Mouse (Mus musculus) c-Kit-negative CD71-positive TER-119-positive erythroid progenitor cells, embryonic 14.5 days (primary cell): ENCODE measurements around the gene Slc7a5.

Experiments
- DNase-seq: peaks from one replicate; pipeline ENCODE4 v3.0.0-alpha.2; 2013; ENCODE audit warnings: low read depth, low spot score

Slc7a5 gene

GRCm38 (mm10) chr8:121907587-121908248, at the start of gene Slc7a5:
TSS of gene Slc7a5 (minus strand) at chr8:121907694.
- DNase-seq = peak; percentile 93

DNA sequence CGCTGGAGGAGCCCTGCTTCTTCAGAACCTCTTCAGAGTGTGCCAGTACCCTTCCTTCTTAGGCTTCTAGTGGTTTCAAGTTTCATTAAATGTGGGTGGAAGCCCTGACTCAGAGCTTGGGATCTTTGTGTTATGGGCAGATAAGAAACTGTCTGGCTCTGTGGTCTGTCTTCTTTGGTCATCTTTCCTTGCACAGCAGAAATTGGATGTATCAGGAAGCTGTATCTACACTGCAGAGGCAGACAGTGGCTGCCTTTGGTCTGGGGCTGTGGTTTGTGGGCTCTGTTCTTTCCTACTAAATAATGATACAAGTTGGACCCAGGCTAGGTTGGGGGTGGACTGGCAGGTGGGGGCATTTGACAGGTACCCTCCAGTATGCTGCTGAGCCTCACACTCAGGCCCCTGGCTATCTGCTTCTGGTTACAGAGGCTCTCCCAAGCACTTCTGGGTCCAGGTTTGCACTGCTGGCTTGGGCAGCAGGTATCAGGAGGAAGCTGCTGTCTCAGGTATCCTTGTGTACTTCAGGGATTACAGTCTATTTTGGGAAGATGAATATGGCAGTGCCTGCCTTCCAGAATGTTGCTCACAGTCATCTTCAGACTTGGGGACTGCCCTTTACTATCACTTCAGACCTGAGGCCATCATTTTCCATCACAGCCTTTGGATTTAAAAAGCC, 48.5 kb upstream of the Slc7a5 start:
- DNase-seq = no peak

GRCm38 (mm10) chr8:121954981-121955555, 47.6 kb upstream of the Slc7a5 start:
- no peak for DNase-seq

DNA sequence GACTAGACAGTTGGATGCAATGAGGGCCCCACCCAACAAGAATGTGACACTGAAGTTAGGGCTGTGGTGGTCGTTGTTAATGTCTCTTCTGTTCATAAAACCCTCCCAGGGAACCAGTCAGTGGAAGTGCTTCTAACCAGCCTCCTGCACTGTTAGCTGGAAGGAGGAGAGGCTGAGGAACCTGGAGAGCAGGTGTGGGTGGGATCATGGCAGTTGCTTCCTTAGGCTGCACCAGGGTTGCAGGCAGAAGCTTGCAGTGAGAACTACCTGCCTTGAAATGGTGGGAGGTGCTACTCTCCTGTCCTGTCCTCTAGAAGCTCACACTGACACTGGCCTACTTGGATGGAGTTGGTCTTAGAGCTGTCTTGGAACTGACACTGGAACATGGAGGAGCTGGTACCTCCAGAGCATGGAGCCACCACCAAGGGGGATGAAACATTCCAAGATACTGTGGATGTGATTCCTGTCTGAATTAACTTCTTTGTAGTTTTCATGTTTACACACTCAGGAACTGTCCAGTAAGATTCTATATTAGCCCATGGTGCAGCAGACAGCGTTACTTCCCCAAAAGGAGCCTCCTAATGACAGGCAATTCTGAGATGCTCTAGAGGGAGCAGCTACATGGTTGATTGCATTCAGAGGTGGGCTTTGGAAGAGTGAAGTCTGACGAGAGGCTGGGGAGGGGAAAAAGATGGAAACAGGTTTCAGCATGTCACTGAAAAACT, 46.5 kb upstream of the Slc7a5 start:
- no peak for DNase-seq

GRCm38 (mm10) chr8:121952800-121953199, 45.3 kb upstream of the Slc7a5 start:
- no peak for DNase-seq

- no peak for DNase-seq
These were observed 44.6 kb upstream of the Slc7a5 start for GRCm38 (mm10) chr8:121952122-121952521.

- no peak for DNase-seq
These were observed 44.1 kb upstream of the Slc7a5 start for GRCm38 (mm10) chr8:121951656-121952009.

DNA sequence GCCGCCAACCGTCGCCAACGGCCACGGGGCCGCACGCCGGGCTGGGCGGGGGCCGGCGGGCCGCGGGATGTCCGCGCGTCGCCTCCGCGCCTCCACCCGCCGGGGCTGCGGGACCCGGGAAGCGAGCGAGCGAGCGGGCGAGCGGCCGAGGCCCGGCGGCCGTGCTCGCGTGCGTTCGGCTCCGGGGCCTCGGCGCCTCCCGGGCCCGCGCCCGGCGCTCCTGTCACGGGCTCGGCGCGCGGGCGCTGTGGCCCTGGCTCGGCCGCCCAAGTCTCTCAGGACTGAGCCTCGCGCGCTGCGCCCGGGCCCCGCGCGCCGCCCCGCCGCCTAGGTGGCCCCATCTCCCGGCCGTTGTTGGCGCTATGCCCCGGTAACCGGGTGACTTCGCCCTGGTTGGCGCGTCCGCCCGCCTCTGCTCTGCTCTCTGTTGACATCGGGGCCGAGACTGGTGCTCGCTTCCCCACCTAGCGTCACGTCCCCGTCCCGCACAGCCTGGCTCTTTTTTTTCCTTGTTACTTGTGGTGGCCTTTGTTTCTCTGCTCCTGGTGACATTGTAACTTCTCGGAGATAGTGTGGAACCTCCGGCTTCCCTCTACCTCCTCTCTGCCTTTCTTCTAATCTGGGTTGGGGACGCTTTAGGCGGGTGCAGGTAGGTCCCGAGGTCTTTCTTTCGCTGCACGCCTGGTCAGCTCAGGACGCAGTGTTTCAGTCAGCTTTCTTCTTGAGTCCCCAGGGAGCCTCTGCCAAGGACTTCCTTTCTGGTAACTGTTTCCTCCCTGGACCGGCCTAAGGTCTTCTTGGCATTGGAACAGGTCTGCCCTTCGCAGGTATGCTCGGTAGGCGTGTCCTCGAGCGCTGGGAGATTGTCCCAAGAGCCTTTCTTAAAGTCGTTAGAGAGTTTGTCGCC, 43.5 kb upstream of the Slc7a5 start:
- peak; percentile 42 for DNase-seq

DNA sequence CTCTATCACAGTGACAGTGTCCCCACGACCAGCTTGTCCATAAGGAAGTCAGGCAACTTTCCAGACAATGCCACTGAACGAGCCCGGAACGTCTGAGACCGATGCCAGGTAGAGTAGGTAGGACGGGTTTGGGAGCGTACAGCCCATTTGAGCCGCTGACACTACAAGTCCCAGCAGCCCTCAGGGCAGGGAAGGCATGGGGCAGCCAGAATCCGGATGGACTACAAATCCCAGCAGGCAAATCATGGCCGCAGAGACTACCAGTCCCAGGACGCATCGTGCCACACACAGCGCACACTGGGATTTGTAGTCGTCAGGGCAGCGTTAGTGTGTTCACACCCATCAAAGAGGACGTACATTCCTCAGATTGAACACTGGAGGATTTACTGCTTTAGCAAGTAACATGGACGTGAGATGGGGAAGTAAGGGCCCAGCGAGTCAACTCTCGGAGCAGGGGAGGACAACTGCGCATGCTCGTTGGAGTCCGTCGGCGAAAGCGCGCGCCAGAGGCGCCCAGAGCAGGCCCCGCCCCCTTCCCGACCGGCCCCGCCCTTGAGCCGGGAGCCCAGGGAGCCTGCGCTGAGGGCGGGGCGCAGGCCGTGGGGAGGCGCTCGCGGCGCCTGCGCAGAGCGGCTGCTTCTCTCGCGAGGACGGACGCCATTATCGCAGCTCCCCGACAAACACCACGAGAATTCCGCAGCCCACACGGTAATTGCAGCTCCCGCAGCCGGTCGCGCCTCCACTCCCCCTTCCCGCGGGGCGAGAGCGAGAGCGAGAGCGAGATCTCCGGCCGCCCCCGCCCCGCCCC, 42.7 kb upstream of the Slc7a5 start:
- DNase-seq = peak; percentile 96

GRCm38 (mm10) chr8:121949222-121949800, 41.8 kb upstream of the Slc7a5 start, which contains the start of gene Banp:
TSS of gene Banp (plus strand) at chr8:121949750.
- no peak for DNase-seq

DNA sequence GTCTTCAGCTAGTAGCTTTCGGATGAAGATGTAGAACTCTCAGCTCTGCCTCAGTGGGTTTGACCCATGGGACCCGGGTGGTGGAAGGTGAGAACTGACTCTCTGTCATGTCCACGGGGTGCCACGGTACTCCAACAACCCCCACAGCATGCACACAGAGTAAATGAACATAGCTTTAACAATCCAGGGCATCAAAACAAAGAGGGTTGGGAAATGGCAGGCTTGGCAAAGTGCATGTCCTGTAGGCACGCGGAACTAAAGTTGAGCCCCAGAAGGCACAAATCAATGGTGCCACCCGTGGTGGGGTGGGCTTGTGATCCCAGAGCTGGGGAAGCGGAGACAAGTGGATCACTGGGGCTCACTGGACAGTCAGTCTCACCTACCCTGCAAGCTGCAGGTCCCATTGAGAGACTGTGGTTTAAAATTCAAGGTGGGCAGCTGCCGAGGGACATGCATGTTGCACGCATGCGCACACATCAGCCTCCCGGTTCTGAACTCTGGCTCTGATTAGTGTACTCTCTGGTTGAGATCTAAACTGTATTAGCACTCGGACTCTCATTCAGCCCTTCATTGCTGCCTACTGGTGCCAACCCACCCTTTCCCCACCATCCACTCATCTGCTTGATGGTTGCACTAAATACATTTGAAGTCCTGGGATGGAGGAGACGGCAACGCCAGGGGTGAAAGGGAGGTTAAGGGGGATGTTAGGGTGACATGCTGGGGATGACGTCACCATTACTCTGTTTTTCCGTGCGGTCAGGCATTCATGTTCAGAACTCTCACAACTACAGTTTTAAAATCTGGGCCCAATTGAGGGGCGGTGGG, 41.0 kb upstream of the Slc7a5 start:
- no peak for DNase-seq

DNA sequence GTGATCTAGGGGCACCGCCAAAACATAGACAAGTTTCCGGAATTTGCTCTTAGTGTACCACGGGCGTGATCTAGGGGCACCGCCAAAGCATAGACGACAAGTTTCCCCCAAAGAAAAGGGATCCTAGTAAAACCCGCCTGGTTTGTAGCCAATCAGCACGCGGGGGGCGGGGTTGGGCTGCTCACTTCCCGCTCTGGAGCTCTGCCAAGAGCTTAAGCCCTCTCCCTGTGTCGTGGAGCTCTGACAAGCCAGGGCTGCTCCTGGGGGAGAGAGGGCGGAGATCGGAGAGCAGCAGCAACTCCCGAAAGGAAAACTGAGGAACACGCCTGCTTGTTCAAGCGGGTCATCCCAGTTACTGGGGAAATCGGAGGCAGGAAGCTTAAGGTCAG, 40.3 kb upstream of the Slc7a5 start:
- DNase-seq = peak; percentile 79

DNA sequence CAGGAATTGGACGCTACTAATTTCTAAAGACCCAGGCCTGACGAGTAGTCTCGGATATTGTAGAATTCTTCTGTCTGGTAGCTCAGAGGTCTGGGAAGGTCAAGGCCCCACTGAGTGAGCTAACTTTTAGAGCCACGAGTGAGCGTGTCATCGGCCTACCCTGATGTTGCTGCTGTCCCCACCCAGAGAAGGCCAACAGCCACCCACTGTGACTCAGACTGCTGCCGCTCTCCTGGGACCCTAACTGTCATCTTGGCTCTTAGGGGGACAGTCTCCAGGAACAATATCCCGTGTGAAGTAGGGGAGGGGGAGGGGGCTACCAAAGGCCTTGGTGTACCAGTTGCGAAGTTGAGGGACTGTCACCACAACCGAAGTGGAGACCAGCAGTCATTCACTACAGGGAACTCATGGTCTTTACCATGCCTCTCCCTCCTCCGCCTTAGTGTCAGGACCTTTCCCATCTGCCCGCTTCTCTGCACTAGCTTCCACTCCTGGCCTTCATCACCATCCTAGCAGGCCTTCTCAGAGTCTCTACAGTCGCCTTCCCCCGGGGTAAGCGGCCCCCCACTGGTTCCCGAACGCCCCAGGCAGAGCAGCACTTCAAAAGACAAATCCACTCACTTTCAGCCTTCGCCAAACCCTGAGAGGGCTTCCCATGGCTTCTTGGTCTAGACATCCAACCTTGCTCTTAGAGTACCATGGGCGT, 39.7 kb upstream of the Slc7a5 start:
- no peak for DNase-seq

- no peak for DNase-seq
These were observed 38.9 kb upstream of the Slc7a5 start for GRCm38 (mm10) chr8:121946351-121946750.

GRCm38 (mm10) chr8:121944831-121945230, 37.3 kb upstream of the Slc7a5 start, which contains the start of gene Car5a:
TSS of gene Car5a (minus strand) at chr8:121944904.
- no peak for DNase-seq

DNA sequence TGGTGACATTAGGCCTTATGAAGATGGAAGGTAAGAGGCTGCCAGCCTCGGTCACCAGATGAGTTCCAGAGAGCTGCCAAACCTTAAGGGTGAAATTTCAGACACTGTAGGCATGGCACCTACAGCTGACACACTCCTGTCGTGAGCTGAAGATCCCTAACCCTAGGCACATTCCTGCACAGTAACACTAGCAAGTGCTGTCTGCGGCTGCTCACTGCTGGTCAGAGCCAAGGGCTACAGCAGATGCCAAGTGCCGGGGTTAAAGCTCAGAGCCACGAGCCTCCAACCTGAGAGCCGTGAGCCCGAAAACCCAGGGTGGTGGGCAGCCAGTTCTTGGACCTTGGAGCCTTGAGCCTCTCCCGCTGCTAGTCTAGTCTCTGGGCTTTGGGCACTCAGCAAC, 36.2 kb upstream of the Slc7a5 start:
- DNase-seq = no peak

DNA sequence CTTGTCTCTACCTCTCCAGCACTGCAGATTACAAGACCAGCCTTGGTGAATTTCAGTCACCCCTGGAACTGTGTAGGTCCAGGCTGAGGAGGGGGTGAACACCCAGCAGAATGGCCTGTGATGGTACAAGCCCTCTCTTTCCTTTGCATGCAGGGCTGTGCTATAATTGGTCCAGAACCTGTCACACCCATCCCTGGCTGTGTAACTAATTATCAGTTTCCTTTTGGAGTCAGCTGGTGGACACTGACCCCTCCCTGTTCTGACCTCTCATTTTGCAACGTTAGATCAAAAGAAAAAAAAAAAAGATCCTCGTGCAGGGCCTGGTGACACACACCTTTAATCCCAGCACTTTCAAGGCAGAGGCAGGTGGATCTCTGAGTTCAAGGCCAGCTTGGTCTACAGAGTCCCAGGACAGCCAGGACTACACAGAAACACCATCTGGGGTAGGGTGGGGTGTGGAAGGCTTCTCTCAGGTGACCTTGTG, 35.6 kb upstream of the Slc7a5 start:
- no peak for DNase-seq

- DNase-seq = no peak
These were observed 31.2 kb upstream of the Slc7a5 start for GRCm38 (mm10) chr8:121938732-121939131.
